Mouse (Mus musculus): ENCODE results near the gene Mgll. TPM values are rescaled to one million over a fixed set of nuclear protein-coding genes. Genes with fewer than 3 reads are reported as not detected.

Gene Mgll
- total RNA-seq, 2 experiments from 2014 or later = 160 to 194 TPM

DNA sequence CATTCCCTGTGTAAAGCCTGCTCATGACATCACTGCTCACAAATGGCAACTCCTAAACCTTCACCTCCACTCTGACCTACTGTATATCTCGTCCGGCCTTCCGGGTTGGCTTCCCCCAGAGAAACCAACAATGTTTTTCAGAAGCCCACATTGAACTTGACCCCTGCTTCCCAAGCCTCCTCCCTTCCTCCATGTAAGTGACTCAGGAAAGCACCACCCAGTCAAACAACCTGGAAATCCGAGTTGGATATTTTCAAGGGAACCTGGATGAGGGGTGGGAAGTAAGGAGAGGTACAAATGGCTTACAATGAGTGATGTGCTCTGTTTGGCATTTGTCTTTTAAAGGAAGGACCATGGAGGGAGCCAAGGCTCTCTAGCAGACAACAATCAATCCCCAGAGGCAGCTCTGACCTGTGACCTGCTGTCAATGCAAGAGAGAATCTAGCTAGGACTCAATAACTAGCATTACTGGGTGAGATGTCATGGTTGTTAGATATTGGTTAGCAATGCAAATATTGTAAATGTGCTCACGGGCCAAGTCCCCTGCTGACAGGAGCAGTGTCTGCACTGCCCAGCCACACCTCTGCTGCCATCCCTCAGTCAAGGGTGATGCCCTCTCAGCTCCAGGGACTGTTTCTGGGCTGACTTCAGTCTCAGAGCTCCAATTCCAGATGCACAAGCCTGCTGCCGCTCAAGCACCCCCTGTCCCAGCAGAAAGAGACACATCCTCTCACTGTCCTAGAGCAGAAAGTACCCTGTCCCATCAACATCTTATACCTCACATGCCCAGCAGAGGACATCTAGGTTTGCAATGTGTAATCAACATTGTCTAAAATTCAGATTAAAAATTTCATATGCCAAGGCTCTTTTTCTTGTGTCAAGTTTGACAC is 6.8 kb upstream of the Mgll start:
- peak in 1 of 2 experiments; percentile 31 for DNase-seq

DNA sequence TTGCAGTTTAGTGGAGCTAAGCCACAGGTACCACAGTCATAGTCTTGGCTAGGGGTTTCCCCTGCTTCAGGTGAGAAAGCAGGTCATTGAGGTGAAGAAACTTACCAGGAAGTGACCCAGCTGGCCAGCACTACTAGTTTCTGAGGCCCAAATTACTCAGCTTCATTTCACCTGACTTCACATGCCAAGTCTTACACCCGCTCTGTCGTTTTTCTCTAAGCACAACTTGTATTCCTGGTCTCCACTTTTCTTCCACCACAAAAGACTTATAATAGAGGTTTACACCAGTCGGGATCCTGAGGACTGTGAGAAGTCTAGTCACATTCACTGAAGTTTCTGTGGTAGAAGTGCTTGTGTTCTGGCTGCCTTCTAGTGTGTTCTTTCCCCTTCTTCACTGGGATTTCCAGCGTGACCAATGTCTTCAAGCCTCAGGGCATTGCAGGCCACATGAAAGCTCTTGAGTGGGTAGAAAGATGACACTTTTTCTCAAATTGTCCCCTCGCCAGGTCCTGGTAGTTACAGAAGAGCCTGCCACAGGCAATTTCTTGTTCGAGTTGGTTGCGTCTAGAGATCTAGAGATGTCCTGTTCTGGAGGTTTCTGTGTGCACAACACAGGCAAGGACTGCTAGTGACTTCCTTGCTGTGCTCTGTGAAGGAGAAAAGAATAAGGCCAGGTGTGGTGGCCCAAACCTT is 6.0 kb upstream of the Mgll start:
- no peak for DNase-seq

DNA sequence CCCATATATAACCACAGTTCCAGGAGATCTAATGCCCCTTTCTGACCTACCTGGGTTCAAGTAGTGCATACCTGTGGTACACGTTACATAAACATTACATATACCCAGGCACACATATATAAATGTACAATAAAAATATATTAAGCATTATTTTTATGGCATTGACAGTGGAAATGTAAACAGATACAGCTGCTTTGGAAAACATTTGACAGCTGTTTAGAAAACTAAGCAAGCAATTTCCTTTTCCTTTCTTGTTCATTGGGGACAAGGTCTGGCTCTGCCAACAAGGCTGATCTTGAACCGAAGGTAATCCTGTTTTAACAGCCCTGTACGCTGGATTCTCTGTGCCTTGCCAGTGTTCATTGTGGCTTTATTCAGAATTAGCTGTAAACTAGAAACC is 3.2 kb upstream of the Mgll start:
- no peak for DNase-seq

DNA sequence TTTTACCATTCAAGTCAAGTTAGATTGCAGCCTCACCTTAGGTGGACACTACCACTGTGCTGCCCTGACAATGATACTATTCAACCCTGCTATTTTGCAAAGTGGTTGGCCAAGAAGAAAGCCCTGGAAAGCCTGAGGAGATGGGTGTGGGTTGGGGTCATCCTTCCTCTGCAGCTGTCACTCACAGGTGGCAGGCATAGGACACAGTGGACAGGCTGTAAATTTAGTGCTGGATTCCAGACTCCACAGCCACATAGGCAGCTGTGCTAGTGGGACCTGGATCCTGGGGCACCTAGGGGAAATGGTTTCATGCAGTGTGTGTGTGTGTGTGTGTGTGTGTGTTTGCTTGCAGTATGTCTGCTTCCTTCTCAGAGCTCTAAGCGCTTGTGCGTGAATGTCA is 1.3 kb upstream of the Mgll start:
- DNase-seq = no peak

DNA sequence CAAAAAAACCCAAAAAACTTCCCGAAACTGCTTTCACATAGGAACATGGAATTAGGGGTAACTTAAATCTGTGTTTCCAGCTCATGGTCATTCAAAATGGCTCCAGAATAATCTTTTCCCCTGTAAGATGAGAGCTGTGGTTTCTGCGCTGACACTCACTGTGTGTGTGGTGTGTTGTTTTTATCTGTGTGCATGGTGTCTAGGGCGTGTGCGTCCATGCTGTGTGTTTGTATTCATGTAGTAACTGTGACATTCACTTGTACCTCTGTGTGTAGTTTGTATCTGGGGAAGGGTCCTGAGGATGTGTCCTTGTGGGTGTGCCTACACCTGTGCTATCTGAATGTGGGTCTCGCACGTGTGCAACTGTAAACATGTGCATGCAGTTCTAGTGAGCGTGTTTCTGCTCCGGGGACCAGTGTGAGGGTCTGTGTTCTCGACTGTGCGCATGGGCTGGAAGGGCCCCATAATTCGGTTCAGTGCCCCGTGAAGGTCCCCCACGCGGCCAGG is 353 bp upstream of the Mgll start:
- DNase-seq = no peak

DNA sequence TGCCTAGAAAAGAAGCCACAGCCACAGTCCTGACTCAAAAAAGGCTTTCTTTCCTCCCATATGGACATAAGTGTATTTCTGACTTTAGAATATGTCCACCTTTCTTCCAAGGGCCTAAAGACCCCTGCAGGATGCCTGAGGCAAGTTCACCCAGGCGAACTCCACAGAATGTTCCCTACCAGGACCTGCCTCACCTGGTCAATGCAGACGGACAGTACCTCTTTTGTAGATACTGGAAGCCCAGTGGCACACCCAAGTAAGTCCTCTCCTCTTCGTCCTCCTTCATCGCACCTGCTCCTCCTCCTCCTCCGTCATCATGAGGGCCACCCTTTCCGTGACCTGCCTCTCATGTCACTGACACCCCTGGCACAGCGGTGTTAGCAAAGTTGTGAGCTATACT is 1.4 kb downstream of the Mgll start:
- peak in 1 of 2 experiments; percentile 29 for DNase-seq

DNA sequence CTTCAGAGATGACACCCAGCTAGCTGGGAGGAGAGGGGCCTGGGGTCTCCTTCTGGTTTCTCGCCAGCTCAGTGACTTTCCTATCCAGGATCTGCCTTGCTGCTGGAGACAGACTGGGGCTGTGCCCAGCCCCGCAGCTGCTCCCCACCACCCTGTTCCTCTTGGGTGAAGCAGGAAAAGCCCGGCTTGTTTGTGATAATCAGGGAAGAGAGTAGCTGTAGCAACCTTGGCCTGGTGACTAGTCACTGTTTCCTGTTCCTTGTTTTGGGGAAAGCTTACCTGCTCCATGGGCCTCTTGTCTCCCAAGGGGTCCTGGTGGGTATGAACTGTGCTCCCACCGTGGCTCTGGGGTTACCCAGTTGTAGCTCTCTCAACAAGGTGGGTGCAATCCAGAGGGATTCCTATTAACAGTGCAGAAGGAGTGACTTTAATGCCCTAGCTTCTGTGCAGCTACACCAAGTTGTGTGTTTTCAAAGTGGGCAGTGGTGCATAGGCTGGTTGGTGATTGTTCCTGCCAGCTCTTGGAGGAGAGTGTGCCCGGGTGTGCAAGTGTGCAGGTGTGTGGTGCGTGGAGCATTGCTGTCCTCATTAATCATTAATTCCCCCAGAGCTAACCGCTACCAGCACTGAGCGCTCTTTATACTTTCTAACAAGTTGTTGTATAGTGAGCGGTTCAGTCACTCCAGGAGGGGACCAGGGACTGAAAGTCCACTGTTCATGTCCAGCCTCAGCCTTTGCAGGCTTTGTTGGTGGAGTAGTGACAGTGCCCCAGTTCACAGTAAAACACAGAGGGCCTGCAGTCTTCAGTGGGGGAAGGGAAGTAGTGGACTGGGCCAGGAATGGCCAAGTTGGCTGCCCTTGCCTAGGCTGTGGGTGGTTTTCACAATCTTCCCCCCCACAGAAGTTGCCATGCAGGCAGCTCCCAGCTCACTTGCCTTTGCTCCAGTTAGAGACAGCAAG is 2.3 kb downstream of the Mgll start:
- peak; percentile 68 to 70 for DNase-seq

DNA sequence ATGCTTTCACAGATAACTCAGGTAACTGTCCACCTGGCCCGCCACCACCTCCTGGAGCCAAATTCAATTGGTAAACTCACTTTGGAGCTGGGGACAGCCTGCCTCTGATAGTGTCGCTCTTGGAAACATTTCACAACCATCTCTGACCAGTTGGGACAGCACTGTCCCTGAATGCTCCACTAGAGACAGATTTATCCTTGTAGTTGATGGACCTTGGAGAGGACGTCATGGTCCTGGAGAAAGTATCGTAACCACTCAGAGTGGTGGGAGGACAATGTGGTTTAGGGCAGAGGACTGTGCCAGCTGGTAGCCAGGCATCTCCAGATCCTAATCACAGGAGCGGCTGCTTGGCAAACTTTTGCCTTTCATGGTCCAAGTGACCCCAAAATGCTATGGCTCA is 3.3 kb downstream of the Mgll start:
- DNase-seq = peak; percentile 37 to 53

DNA sequence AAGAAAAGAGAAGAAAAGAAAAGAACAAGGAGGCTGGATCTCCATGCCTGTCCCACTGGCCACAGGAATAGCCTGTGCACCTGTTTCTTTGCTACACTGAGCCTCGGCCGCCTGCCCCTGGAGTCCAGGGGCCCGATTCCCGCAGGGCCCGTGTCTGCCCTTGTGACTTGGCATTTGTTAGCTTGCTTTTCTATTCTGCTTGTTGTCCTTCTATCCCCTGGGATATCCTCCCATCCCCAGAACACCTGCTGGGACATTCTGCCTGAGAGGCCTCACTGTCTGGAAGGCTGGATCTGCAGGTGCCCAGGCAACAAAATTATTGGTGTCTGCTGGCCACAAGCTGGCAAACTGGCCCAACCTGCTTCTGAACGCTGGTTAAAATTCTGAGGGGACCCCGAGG is 3.8 kb downstream of the Mgll start:
- no peak for DNase-seq

DNA sequence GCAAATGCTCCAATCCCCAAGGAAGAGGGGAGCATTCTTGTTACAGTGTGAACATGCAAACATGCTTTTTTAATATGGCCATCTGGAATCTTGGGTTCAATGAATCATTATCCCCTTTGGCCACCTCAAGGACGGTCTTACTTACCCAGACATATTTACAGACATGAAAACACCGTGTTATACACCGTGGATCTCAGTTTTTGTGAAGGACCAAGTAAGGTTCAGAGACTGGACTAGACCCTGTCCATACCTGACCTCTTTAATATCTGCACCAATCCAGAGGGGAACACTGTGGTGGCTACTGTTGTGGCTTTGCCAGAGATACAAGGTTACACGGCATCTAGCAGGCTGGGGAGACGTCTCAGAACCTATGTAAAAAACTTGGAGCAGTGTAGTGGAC is 4.3 kb downstream of the Mgll start:
- no peak for DNase-seq

DNA sequence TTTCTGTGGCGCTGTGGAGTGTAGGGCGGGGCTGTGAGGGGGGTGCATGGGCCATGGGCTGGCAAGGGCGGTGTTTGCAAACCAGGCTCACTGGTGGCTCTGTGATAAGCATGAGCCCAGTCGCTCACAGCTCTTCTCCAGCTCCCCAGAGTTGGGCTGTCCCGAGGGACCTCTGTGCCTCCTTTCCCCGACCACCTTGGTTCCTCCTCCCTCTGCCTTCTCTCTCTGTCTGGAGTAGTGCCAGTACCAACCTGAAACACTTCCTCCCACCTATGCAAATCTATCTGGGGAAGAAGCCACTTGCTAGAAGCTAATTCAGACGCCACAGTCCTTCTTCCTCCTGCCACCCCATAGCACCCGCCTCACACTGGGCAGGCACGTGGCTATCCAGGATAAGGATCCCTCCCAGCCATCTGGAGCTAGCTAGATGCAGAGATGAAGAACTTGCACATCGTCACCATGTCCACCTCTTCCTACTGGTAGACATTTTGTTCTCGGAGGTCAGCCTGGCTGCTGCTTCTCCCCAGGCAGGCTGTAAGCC is 7.1 kb downstream of the Mgll start:
- no peak for DNase-seq

DNA sequence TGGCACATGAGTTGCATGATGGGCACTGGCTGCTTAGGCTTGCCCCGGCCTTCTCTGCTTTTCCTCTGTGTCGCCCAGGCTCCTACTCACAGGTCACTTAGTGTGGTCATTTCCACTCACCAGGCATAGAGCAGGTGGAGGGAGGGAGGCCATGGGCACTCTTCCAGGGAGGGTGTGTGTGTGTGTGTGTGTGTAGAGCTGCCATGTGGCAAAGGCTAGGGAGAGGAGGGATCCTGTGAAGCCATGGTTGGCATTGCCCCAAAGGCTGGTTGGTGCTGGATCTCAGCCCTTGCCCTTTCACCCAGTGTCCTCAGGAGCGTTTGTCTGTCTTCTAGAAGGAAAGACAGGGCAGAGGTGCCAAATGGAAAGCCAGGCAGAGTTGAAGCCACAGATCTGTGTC is 7.8 kb downstream of the Mgll start:
- DNase-seq = peak; percentile 83 to 88

DNA sequence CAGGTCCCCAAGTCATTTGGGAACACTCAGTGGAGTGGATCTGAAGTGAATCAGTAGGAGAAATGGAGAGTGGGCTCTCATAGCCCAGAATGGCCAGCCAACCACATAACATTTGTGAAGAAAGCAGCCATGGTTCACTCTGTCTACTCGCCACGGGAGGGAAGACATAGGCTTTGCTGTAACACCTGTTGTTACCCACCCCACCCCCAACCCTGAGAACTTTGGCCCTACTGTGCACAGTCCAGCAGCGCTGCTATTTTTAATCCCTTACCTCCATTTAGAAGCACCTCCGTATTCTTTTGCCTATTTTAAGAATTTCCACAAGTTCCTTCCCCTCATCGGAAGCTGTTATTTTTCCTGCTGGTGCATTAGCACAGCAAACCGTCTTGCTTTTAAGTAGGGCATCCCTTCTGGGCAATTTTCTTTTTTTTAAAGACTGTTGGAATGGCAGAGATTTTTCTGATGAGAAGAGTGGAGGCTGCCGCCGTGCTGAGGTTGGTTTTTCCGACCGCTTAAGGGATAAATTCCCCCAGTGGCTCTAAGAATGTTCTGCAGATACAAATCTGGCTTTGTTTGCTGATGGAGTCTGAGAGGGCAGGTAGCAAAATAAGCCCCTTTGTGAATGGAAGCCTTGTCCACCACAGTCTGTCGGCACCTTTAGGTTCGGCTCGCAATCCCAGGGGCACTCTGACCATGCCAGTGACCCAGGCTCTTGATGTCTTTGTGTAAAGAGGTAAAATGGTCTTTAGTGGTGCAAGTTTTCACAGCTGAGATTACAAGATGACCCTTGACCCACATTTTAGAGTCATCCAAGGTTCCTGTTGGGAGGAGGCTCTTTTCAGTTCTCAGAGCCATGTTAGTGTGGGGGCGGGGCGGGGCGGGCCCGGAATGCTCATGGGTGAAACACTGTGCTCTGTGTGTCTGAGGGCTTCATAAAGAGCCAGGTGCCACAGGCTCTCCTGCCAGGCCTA is 8.7 kb downstream of the Mgll start:
- DNase-seq = peak in 1 of 2 experiments; percentile 37

DNA sequence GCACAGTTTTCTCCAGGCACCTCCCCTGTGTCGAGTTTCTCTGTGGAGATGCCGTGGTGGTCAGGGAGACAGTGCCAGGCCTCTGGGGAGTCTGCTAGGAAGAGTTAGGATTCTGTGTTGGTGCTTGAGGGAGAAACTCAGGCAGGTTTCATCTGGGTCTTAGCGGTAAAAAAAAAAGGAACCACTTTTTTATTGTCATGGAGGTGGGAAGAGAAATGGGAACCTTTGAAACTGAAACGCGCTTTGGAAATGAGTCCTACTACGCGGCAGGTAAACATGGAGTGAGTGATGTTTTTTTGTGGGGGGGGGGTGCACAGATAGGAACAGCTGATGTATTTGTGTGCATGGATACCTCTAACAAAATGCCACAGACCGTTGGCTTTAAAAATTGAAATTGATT is 12.1 kb downstream of the Mgll start:
- DNase-seq = no peak

DNA sequence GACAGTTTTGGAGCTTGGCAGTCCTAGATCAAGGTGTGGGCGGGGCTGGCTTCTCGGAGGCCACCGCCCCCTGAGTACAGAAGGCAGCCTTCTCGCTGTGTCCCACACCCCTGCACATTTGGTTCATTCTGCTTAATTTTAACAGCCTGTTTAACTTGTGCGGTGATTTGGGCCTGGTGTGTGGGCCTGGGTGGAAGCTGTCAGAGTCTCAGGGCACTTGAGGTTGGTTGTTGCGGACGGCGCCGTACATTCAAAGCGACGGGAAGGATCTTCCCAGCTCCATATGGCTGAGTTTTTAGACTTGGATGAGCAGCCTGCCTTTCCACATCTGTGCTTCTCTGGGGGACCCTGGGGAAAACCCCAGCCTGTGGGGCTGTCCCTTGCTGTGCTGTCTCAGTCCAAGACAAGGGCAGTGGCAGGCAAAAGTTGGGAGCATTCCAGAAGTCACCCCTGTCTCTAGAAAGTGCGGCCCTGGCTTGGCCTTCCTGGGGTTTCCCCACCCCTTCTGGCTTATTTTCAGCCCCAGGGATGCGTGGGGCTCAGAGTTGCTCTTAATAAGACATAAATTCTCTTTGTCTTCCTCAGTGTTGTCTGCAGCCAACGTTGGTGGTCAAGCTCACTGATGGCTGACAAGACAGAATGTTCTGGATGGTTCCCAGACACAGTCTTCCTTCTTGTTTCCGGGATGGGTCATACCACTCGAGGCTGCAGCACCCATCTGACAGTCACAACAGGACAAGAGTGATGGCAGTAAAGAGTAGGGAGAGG is 12.7 kb downstream of the Mgll start:
- DNase-seq = peak; percentile 50 to 58

DNA sequence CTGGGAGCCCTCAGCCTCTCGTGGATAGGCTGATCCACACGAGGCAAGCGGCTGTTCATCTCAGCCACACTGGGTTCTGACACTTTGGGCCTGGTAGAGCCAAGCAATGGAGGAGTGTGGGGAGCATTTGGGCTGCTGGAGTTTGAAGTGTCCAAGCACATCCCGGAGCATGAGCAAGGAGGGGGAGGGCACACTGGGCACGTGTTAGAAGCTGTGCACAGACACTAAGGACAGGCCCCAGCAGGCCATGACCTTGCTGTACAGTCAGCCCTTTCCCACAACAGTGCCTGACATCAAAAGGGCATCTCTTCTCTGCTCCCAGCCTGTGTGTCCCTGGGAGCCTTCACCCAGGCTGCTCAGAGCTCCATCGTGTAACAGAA is 13.3 kb downstream of the Mgll start:
- DNase-seq = peak; percentile 79 to 83

DNA sequence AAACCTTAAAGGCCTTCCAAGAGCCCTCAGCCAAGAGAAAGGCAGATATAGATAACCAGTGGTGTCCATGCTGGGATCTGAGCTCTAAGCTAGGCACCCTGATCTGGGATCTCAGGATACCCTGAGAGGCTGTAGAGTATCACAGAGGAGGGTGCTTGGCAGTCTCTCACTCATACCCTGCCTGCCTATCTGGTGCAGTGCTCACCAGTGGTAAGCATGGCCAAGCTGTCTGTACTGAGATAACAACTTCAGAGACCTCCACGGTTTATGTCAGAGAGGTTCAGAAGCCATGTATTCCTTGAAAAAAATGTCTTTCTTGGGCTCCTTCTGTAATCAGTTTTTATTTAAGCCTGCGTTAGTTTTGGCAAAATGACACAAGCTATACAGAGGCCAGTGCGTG is 16.8 kb downstream of the Mgll start:
- no peak for DNase-seq

DNA sequence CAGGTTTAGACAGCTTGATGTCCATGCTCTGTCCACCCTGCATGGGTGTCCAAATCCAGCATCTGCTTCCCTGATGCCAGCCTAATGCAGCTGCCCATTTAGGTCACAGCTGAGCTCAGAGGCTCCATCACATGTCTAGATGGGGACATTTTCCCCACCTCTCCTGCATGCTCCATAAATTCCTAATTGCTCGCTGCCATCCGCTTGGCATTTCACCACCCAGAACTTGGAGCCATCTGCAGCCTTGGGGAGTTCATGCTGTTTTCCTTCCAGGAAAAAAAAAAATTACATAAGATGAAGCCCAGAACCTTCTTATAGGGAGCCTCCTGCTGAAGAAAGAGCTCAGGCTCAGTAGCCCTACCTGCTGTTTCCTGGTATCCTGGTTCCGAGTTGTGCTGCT is 17.6 kb downstream of the Mgll start:
- no peak for DNase-seq

DNA sequence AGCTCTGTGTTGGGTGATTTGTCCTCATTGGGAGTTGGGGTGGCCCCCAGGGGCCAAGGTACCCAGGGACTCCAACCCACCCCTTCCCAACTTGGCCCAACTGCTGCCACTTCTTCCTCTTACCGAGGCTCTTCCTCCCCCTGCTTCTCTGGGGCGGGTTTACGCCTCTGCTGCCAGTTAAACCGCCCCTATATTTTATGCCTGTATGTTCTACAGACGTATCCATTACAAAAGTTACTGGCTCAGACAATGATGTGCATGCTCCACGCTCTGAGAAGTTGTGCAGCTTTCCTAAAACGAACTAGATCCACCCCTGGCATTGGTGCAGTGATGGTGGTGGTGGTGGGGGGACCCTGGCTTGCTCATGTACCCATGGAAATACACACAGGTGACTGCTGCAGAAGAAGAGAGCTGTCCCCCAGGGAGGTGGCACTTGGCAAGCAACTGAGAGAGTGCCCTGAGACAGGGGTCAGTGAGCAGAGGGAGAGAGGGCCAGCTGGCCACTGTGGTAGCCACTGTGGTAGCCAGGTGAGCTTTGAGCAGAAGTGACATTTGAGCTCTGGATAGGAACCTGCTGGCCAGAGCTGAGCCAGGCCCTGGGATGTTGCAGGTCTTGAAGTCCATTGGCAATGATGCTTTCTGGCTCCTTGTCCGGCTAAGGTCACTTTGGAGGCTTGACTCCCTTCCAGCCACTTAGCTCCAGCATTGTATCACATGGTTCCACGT is 18.2 kb downstream of the Mgll start:
- DNase-seq = peak in 1 of 2 experiments; percentile 44

All from adrenal gland, postnatal 36 days (tissue).